Mouse (Mus musculus): ENCODE results near the gene Piwil1. TPM values are rescaled to one million over a fixed set of nuclear protein-coding genes. Genes with fewer than 3 reads are reported as not detected.

Piwil1 gene
- polyA plus RNA-seq (2015; fragmentation: Nextera tagmentation; extraction: Ambion mirVana) = not detected in 2 replicates

DNA sequence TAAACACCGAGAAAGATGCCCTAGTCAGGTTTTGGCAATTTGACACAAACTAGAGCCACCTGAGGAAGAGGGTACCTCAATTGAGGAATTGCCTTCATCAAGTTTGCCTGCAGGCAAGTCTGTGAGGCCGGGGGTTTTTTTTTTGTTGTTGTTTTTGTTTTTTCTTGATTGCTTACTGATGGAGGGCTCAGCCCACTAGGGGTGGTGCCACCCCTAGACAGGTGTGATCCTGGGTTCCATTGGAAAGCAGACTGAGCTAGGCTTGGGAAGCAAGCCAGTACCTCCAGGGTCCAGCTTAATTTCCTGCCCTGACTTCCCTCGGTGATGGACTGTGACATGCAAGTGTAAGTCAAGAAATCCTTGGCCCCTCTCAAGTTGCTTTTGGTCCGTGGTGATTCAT lies at the start of gene Piwil1:
Gene Piwil1, plus strand, starts transcription at position 301 of the 400 bp plus-strand sequence.
- DNase-seq (ENCODE audit: low spot score) = no peak

DNA sequence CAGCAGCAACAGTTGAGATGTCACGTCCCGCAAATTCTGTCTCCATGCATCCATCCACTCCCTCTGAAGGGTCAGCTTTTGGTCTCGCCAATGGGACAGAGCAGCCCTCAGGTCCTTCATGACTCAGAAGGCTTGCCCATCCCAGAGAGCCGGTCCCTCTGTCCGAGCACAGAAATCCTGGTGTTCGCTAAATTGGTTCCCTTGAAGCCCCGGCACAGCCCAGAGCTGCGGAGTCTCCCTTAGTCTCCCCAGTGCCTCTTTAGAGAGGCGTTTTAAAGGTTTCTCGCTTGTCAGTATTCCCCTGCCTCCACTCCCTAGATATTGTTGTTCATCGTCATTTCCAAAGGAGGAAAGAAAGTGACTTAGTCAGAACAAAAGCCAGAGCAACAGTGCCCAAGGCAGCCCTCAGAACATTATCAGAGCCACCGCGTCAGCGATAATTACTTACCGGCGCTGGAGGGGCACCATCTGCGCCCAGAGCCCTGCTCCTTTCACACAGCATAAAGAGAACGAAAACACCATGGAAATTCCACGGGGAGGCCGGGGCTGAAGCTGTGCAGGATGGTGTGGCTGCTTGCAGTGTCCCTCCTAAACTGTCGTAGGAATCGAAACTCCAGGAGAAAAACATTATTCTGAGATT lies 45.7 kb upstream of the Piwil1 start:
- no peak for DNase-seq (ENCODE audit: low spot score)

DNA sequence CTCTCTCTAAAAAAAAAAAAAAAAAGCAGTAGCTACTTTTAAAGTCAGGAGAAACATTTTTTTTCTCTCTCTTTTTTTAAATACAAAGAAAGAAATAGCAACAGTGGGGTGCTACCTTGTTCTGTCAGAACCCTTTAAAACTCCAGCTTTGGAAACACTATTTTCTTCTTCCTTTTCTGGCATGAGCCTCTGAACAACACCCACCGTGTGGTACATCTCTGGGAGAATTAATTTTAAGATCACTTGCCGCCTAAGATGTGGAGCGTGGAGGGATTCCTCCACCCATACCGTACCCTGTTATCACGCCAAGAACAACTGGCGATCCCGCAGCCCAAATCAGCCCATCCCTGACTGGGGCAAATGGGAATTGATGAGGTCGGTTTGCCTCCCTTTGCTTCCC lies 42.2 kb upstream of the Piwil1 start:
- DNase-seq (ENCODE audit: low spot score) = no peak

DNA sequence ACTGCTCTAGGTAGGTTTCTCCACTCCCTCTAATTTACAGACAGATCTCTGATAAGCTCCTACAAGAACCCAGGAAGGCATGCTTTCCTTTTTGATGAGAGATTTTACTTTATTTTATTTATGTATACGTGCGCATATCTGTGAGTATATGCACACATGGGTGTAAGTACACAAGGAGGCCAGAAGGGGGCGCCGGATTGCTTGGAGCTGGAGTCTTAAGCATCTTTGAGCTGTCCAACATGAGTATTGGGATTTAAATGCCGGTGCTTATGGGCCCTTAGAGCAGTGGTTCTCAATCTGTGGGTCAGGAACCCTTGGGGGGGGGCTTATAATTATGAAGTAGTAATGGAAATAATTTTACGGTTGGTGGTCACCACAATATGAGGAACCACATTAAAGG lies 39.4 kb upstream of the Piwil1 start:
- no peak for DNase-seq (ENCODE audit: low spot score)

DNA sequence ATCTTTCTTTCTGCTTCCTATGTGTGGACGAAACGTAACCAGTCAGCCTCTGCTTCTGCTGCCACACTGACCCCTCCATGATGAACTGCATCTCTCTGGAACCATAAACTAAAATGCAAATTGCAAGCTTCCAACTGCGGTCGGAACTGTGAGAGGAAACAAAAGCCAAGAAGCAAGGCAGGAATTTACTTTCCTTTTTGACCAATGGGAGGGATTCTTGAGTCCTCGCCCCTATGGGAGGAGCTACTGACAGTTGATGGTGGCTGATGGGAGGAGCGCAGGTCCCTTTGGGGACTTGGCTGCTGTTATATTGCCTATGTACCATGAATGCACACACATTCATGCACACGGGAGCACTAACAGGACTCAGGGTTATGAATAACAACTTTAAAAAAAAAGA lies 38.3 kb upstream of the Piwil1 start:
- DNase-seq (ENCODE audit: low spot score) = no peak

DNA sequence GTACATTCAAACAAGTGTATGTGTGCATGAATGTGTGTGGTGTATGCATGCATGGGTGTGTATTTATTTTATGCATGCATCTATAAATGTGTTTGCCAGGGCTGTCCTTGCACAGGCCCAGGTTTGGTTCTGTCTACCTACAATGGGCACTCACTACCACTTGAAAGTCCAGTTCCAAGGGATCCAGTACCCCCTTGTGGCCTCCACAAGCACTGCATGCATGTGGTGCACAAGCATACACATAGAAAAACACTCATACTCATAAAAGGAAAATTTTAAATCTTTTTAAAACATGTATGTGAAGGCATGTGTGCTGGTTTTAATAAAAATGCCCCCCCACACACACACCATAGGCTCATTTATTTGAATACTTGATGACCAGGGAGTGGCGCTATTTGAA lies 37.3 kb upstream of the Piwil1 start:
- peak; percentile 35 for DNase-seq (ENCODE audit: low spot score)

DNA sequence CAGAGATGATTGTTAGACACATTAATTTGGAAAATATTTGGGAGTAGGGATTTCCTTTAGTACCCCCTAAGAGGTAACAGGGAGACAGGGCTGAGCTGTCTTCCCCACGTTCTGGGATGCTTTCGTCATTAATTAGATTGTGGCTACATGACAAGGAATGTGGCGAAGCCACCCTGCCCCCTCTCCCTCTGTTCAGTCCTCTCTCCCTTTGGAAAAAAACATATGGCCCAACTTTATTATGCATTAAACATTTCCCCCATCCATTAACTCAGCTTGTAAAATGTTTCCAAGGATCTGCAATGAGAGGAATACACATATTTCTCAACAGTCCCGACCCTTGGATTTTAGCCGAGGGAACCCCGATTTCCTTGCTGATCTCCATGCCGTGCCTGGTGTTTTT lies 35.0 kb upstream of the Piwil1 start:
- no peak for DNase-seq (ENCODE audit: low spot score)

DNA sequence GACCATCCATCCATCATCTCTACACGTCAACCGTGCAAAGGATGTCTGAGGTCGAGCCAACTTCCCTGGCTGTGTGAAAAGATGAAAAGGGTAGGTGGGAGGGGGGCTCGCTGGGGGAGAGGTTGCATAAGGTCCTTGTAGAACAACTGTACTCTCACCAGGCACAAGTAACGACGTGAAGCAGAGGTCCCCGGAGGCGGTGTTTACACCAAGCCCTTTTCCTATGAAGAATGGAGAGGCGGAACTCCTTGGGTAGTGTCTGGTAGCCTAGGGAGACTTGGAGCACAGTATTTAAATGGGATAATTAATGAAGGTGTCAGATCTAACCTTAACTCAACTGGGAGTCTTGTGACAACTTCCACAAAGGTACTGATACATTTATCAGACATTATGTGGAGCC lies 28.2 kb upstream of the Piwil1 start:
- DNase-seq (ENCODE audit: low spot score) = no peak

DNA sequence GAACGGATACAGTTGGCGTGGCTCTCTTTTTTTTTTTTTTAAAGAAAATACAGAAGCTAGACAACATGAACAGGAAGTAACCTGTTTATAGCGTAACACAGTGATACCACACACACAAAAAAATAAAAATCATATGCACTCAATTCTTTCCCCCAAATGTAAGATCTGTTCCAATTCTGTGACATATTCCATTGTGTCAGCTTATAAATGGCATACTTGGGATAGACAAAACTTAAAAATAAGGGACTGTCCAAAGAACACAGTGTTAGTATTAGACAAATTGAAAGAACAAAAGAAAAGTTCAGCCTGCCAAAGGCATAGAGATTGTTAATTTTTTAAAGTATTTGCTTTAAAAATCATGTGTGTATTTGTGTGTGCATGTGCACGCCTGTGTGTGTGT lies 25.0 kb upstream of the Piwil1 start:
- DNase-seq (ENCODE audit: low spot score) = no peak

DNA sequence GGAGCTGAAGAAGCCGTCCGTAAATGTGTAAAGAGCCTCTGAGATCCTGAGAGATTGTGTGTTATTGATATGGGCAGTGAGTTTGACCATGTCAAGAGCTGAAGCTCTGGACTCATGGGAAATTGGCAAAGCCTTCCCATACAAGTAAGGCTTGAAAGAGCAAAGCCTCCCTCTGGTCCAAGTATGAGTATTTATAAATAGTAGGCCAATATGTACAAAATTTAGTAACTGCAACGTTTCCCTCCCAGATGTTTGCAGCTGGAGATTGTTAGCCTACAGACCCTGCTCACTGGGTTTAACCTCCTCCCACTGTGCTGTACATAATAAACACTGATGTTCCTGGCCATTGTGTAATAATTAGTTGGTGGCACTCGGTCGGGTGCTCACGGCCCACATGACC lies 24.5 kb upstream of the Piwil1 start:
- no peak for DNase-seq (ENCODE audit: low spot score)

DNA sequence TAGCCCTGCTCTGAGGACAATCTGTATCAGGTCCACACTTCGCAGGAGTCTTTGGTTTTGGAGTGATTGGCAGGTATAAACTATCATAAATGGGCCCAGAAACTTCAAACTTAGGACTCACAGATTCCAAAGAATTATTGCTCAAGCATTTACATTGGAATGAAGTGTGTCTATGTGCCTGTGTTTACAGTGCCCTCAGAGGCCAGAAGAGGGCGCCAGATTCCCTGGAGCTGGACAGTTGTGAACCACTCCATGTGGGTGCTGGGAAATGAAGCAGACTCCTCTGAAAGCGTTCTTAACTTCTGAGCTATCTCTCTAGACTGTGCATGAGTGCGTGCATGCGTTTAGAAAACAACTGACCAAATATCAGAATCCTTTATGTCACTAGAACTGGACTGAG lies 20.9 kb upstream of the Piwil1 start:
- DNase-seq (ENCODE audit: low spot score) = peak; percentile 21

DNA sequence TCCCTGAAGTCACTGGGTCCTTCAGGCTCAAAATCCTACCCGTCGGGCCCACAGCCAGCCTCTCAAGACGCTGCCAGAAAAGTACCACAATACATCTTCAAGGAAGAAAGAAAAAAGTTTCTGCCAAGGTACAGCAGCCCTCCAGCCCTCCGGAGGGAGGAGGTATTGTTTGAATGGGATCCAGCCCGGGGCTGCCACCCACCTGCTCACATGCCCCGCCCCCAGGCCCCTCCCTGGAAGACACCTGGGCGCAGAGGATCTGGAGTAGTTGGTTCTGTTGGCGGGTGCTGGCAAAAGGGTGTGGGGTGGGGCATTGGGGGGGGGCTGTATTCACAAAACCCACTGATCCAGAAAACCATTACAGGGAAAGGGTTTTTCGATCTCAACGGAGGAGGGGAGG lies 18.1 kb upstream of the Piwil1 start:
- DNase-seq (ENCODE audit: low spot score) = no peak

DNA sequence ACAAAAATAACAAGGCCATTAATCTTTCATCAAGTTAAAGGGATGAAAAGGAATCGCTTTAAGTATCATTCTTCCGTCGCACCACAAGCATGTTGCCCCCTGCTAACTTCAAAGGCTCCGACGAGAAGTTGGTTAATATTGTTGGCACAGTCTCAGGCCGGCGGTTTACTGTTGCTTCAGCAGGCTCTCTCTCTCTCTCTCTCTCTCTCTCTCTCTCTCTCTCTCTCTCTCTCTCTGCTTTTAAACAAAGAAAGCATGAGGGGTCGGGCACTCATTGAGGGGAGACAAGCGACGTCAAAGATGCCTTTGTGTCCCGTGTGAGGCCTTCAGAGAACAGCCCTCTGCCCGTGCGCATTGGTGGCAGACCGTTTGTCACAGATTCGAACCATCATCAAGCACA lies 17.7 kb upstream of the Piwil1 start:
- DNase-seq (ENCODE audit: low spot score) = no peak

DNA sequence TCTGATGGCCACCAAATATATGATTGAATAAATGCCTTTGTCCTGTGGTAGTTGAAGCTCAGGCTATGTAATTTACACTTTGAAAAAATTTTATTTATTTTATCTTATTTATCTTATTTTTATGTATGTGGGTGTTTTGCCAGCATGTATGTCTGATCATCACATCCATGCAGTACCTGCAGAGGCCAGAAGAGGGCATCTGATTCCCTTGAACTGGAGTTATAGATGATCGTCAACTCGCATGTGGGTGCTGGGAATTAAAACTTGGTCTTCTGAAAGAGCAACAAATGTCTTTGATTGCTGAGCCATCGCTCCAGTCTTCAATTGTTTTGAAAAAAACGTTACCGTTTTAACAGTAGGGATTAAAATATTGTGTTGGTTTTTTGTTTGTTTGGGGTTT lies 15.2 kb upstream of the Piwil1 start:
- DNase-seq (ENCODE audit: low spot score) = no peak

DNA sequence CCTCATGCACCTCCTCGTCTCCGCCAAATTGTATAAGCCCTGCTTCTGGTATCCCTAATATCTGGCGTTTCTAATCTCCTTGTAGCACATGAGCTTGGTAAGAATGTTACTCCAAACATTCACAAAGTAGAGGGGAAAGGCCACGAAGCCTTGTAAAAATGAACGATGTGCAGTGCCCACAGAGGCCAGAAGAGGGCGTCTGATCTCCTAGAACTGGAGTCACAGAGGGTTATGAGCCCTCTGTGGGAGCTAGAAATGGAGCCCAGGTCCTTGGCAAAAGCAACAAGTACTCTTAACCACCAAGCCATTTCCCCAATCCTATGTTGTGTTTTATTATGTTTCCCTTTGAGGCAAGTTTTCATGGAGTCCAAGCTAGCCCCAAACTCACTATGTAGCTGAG lies 8.2 kb upstream of the Piwil1 start:
- DNase-seq (ENCODE audit: low spot score) = no peak

DNA sequence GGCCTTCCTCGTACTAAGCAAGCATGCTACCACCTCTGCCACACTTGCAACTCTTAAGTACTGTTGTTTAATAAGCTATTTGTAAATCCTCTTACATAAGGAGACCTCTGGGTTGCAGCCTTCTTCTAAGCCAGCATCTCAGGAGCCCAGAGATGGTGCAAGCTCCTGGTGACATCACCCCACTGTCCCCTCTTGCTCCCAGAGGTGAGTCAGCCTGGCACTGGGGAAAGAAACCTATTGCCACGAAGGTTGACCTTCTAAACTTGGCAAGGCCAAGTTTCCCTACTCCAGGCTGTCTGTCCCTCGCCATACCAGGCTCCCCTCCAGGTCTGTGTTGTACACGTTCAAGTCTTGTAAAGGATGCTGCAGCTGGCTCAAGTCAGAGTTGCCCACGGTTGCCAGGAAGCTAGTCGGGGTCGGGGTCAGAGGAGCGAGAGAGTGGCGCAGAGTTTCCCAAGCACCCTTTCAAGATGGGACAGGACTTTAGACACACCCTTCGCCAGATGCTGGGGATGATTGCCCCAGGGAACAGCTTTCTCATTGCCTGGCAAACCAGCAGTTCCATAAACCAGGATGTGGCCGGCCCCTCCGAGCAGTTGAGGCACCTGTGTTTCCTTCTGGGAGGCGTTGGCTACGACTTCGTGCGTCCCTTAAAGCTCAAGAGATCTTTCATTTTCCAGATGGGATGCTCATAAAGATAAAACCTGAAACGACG lies 7.6 kb upstream of the Piwil1 start:
- DNase-seq (ENCODE audit: low spot score) = no peak

DNA sequence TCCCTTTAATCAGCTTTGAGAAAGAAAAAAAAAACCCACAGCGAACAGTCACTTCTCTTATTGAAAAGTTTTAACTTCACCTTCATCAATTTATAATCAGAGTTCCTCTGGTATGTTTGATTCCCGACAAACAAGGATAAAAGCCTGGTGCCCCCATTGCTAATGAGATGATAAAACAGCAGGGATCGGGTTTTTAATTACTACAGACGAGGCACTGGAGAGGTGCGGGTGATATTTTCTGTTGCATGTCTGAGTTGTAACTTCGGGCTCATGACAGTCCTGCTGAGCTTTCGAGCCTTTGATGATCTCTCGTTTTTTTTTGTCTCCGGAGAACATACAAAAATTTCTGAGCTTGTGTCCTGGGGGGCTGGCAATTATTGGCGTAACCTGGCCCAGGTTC lies 5.5 kb upstream of the Piwil1 start:
- DNase-seq (ENCODE audit: low spot score) = no peak

DNA sequence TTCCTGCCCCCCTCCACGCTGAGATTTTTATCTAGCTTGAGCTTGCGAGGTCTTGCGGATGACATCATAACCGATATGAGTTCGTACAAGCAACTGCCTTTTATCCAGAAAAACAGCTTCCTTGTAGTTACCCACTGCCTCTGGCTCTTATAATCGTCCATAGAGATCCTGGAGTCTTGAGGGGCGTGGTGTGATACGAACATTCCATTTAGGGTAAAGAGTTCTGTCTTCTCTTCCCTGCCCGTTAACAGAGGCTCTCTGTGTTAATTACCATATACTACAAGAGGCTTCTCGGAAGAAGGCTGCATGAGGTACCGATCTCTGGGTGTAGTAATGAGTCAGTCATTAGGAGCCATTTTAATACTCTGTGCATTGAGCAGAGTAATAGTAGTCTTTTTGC lies 1.6 kb upstream of the Piwil1 start:
- DNase-seq (ENCODE audit: low spot score) = no peak

DNA sequence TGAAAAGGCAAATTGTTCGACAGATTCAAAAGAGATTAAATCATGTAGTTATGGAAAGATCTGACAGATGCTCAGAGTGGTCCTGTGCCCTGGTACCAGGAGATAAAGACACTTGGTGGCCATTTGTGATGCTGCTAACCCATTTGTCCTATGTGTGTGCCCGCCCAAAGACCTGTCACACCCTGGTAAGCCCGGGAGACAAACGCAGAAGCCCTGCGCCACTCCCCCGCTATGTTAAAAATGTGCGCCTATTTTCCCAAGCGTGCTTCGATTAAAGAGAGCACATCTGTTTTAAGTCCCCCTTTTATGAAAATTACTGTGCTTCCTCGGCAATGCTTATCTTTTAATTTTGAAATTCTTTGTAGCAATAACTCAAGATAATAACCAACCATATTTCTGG lies 1.4 kb downstream of the Piwil1 start:
- no peak for DNase-seq (ENCODE audit: low spot score)

DNA sequence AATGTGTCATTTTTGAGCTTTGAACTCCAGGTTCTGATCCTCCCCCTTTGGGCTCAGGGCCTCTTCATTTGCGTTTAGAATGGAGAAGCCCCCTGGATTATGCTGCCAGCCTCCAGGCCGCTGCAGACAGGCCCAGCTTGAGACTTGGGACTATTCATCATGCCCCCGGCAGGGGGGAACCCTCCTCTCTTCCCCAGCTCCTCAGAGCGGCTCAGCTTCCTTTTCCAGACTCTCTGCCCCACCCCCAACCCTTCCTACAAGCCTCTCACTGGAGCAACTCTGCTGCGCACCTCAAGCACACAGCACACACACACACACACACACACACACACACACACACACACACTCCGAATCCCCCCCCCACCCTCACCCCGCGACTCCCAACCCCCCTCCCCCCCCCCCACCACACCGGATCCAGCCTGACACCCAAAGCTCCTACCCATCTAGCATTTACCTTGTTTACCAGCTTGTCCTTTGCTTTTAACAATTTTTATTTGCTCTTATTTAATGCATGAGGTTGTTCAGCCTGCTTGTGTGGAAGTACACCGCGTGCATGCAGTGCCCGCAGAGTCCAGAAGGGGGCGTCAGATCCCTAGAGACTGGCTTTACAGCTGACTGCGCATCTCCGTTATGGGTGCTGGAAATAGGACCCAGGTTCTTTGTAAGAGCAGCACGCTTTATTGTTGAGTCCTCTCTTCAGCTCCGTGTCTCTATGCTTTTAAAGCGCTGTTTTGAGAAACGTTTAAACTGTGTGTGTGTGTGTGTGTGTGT lies 2.0 kb downstream of the Piwil1 start:
- no peak for DNase-seq (ENCODE audit: low spot score)

DNA sequence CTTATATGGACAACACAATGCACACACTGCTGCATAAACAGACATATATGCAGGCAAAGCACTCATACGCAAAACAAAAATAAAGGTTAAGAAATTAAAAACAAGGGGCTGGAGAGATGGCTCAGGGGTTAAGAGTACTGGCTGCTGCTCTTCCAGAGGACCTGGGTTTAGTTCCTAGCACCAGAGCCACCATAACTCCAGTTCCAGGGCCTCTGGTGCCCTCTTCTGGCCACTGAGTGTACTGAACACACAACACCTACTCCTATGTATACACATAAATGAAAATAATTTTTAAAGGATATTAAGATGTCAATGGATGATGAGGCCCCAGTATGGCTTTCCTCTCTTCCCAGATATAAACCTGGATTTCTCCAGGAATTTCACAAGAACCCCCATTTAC lies 4.1 kb downstream of the Piwil1 start:
- no peak for DNase-seq (ENCODE audit: low spot score)

DNA sequence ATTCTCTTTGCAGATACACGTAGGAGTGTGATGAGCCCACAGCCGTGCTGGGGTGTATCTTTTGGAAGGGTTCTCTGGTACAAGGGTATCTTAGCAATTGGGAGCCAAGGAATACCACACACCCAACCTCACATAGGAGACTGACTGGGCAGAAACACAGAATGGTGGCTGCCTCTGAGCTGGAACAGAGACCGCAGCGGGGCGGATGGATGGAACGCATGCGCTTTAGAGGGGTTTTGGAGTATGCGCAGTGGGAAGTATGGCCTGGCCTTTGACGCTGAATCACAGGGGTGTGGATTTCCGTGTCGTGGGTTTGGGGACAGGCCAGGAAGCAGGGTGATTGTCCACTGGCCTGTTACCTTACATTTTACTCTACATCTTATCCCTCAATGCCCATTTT lies 4.9 kb downstream of the Piwil1 start:
- DNase-seq (ENCODE audit: low spot score) = no peak

DNA sequence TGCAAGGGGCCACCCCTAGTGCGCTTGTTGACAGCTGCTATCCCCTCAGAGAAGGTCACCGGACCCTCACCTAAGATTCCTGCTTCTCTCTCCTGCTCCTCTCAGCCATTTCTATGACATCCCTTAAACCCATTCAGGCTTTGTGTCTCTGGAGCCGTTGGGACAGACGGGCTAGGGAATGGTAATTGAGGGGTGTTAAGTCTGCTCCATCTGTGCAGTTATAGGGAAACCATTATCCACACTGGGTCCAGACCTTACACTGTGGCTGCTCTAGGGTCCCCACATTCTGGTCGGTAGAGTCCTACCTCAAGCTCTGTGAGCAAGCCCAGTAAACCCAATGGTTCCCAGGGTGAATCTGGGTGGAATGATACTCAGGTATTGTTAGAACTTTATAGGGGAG lies 6.6 kb downstream of the Piwil1 start:
- DNase-seq (ENCODE audit: low spot score) = no peak

Measured in thymus, postnatal 0 days (tissue).